Mouse (Mus musculus): ENCODE data around the gene Ptpn21. TPM values are rescaled to one million over a fixed set of nuclear protein-coding genes. Genes with fewer than 3 reads are reported as not detected.

Ptpn21 gene
- 4.2 and 4.7 TPM in 2 replicates for polyA plus RNA-seq (2014; fragmentation: Nextera tagmentation; extraction: Ambion mirVana)

- no peaks in the 10 kb centered on the region for H3K9me3 ChIP-seq (ENCODE audit: control insufficient read depth, low read length)
- H3K27ac ChIP-seq (ENCODE audit: low read depth, low read length): no peak within 1 kb of the TSS
- WGBS: under 1% methylated on average over 74 of the region's 75 CpGs
- peak within 1 kb of the TSS; percentile 76 for H3K9ac ChIP-seq (replicated peaks; ENCODE audit: low read depth, low read length)
- peak within 1 kb of the TSS; percentile 59 for H3K4me3 ChIP-seq (ENCODE audit: low read depth, low read length)
- ATAC-seq (ENCODE audit: low read depth): peak; percentile 22; the same call in 1 of the 2 replicates
- H3K4me1 ChIP-seq (ENCODE audit: control insufficient read depth, insufficient read depth, low read length): peaks cover 21% of the 10 kb centered on the region
- peak within 1 kb of the TSS; percentile 99 for H3K4me2 ChIP-seq (ENCODE audit: low read depth, low read length)
- H3K36me3 ChIP-seq (ENCODE audit: control insufficient read depth, insufficient read depth, low read length): no peaks in the 10 kb centered on the region
- H3K27me3 ChIP-seq (ENCODE audit: control insufficient read depth, insufficient read depth, low read length): no peaks in the 10 kb centered on the region; the same call in 1 of the 2 replicates
These were observed at the start of gene Ptpn21 for GRCm38 (mm10) chr12:98736951-98737800. Gene Ptpn21, minus strand, starts transcription at chr12:98737405.

GRCm38 (mm10) chr12:98784251-98784650 lies 47.0 kb upstream of the Ptpn21 start:
- ATAC-seq (ENCODE audit: low read depth): no peak
- peaks cover 59% of the 10 kb centered on the region for H3K36me3 ChIP-seq (ENCODE audit: control insufficient read depth, insufficient read depth, low read length)
- 100% methylated on average over 1 of the region's 1 CpGs for WGBS

GRCm38 (mm10) chr12:98779148-98779547 lies 41.9 kb upstream of the Ptpn21 start:
- Histone ChIP-seq H3K27me3 (ENCODE audit: control insufficient read depth, insufficient read depth, low read length) (no peaks in the 10 kb centered on the region), H3K4me1 (ENCODE audit: control insufficient read depth, insufficient read depth, low read length) (no peaks in the 10 kb centered on the region), H3K36me3 (ENCODE audit: control insufficient read depth, insufficient read depth, low read length) (peaks cover 52% of the 10 kb centered on the region), H3K9ac (replicated peaks; ENCODE audit: low read depth, low read length) (no peak overlapping the region), H3K9me3 (ENCODE audit: control insufficient read depth, low read length) (no peaks in the 10 kb centered on the region), H3K27ac (ENCODE audit: low read depth, low read length) (no peak overlapping the region), H3K4me3 (ENCODE audit: low read depth, low read length) (no peak overlapping the region), H3K4me2 (ENCODE audit: low read depth, low read length) (no peak overlapping the region)
- no peak; the same call in 1 of the 2 replicates for ATAC-seq (ENCODE audit: low read depth)
- 86% methylated on average over 4 of the region's 4 CpGs for WGBS

More at GRCm38 (mm10) chr12:98784251-98784650, 47.0 kb upstream of the Ptpn21 start:
- H3K9ac ChIP-seq (replicated peaks; ENCODE audit: low read depth, low read length): no peak overlapping the region
- no peaks in the 10 kb centered on the region for H3K27me3 ChIP-seq (ENCODE audit: control insufficient read depth, insufficient read depth, low read length)
- no peak overlapping the region for H3K4me3 ChIP-seq (ENCODE audit: low read depth, low read length)
- H3K4me2 ChIP-seq (ENCODE audit: low read depth, low read length): no peak overlapping the region
- no peaks in the 10 kb centered on the region for H3K4me1 ChIP-seq (ENCODE audit: control insufficient read depth, insufficient read depth, low read length)
- no peaks in the 10 kb centered on the region for H3K9me3 ChIP-seq (ENCODE audit: control insufficient read depth, low read length)
- H3K27ac ChIP-seq (ENCODE audit: low read depth, low read length): no peak overlapping the region

GRCm38 (mm10) chr12:98777509-98777908 lies 40.3 kb upstream of the Ptpn21 start:
- ATAC-seq (ENCODE audit: low read depth): no peak
- Histone ChIP-seq H3K27ac (ENCODE audit: low read depth, low read length) (no peak overlapping the region), H3K9me3 (ENCODE audit: control insufficient read depth, low read length) (no peaks in the 10 kb centered on the region), H3K4me1 (ENCODE audit: control insufficient read depth, insufficient read depth, low read length) (no peaks in the 10 kb centered on the region), H3K27me3 (ENCODE audit: control insufficient read depth, insufficient read depth, low read length) (no peaks in the 10 kb centered on the region), H3K36me3 (ENCODE audit: control insufficient read depth, insufficient read depth, low read length) (peaks cover 51% of the 10 kb centered on the region), H3K4me2 (ENCODE audit: low read depth, low read length) (no peak overlapping the region), H3K4me3 (ENCODE audit: low read depth, low read length) (no peak overlapping the region), H3K9ac (replicated peaks; ENCODE audit: low read depth, low read length) (no peak overlapping the region)
- 84% methylated on average over 3 of the region's 3 CpGs for WGBS

- H3K9ac ChIP-seq (replicated peaks; ENCODE audit: low read depth, low read length): no peak overlapping the region
- WGBS: 98% methylated on average over 2 of the region's 2 CpGs
- no peaks in the 10 kb centered on the region for H3K27me3 ChIP-seq (ENCODE audit: control insufficient read depth, insufficient read depth, low read length)
- no peak for ATAC-seq (ENCODE audit: low read depth)
- no peaks in the 10 kb centered on the region for H3K9me3 ChIP-seq (ENCODE audit: control insufficient read depth, low read length)
- no peak overlapping the region for H3K27ac ChIP-seq (ENCODE audit: low read depth, low read length)
- H3K4me2 ChIP-seq (ENCODE audit: low read depth, low read length): no peak overlapping the region
- H3K4me1 ChIP-seq (ENCODE audit: control insufficient read depth, insufficient read depth, low read length): no peaks in the 10 kb centered on the region
- no peak overlapping the region for H3K4me3 ChIP-seq (ENCODE audit: low read depth, low read length)
- peaks cover 51% of the 10 kb centered on the region for H3K36me3 ChIP-seq (ENCODE audit: control insufficient read depth, insufficient read depth, low read length)
These were observed 29.0 kb upstream of the Ptpn21 start for GRCm38 (mm10) chr12:98766241-98766640.

- H3K9me3 ChIP-seq (ENCODE audit: control insufficient read depth, low read length): no peaks in the 10 kb centered on the region
- ATAC-seq (ENCODE audit: low read depth): no peak
- WGBS: 95% methylated on average over 6 of the region's 6 CpGs
These were observed 22.5 kb upstream of the Ptpn21 start for GRCm38 (mm10) chr12:98759700-98760099.

GRCm38 (mm10) chr12:98757636-98758035 lies 20.4 kb upstream of the Ptpn21 start:
- H3K4me1 ChIP-seq (ENCODE audit: control insufficient read depth, insufficient read depth, low read length): no peaks in the 10 kb centered on the region
- H3K36me3 ChIP-seq (ENCODE audit: control insufficient read depth, insufficient read depth, low read length): peaks cover 41% of the 10 kb centered on the region
- ATAC-seq (ENCODE audit: low read depth): no peak
- no peaks in the 10 kb centered on the region for H3K27me3 ChIP-seq (ENCODE audit: control insufficient read depth, insufficient read depth, low read length)
- no peak overlapping the region for H3K4me2 ChIP-seq (ENCODE audit: low read depth, low read length)
- H3K27ac ChIP-seq (ENCODE audit: low read depth, low read length): no peak overlapping the region
- WGBS: 90% methylated on average over 6 of the region's 6 CpGs
- H3K9ac ChIP-seq (replicated peaks; ENCODE audit: low read depth, low read length): no peak overlapping the region
- no peaks in the 10 kb centered on the region for H3K9me3 ChIP-seq (ENCODE audit: control insufficient read depth, low read length)
- no peak overlapping the region for H3K4me3 ChIP-seq (ENCODE audit: low read depth, low read length)

More at GRCm38 (mm10) chr12:98759700-98760099, 22.5 kb upstream of the Ptpn21 start:
- H3K9ac ChIP-seq (replicated peaks; ENCODE audit: low read depth, low read length): no peak overlapping the region
- H3K27ac ChIP-seq (ENCODE audit: low read depth, low read length): no peak overlapping the region
- H3K27me3 ChIP-seq (ENCODE audit: control insufficient read depth, insufficient read depth, low read length): no peaks in the 10 kb centered on the region
- peaks cover 55% of the 10 kb centered on the region for H3K36me3 ChIP-seq (ENCODE audit: control insufficient read depth, insufficient read depth, low read length)
- H3K4me1 ChIP-seq (ENCODE audit: control insufficient read depth, insufficient read depth, low read length): no peaks in the 10 kb centered on the region
- no peak overlapping the region for H3K4me3 ChIP-seq (ENCODE audit: low read depth, low read length)
- H3K4me2 ChIP-seq (ENCODE audit: low read depth, low read length): no peak overlapping the region

GRCm38 (mm10) chr12:98747380-98747753 lies 10.2 kb upstream of the Ptpn21 start:
- Histone ChIP-seq H3K9me3 (ENCODE audit: control insufficient read depth, low read length) (no peaks in the 10 kb centered on the region), H3K27me3 (ENCODE audit: control insufficient read depth, insufficient read depth, low read length) (no peaks in the 10 kb centered on the region), H3K9ac (replicated peaks; ENCODE audit: low read depth, low read length) (peak overlapping the region; percentile 95), H3K4me1 (ENCODE audit: control insufficient read depth, insufficient read depth, low read length) (peaks cover 24% of the 10 kb centered on the region), H3K4me2 (ENCODE audit: low read depth, low read length) (peak overlapping the region; percentile 81), H3K4me3 (ENCODE audit: low read depth, low read length) (peak overlapping the region; percentile 95), H3K36me3 (ENCODE audit: control insufficient read depth, insufficient read depth, low read length) (no peaks in the 10 kb centered on the region), H3K27ac (ENCODE audit: low read depth, low read length) (peak overlapping the region; percentile 93)
- ATAC-seq (ENCODE audit: low read depth): peak; percentile 49; the same call in 1 of the 2 replicates
- 2% methylated on average over 11 of the region's 14 CpGs for WGBS

GRCm38 (mm10) chr12:98746746-98747379 lies 9.7 kb upstream of the Ptpn21 start, which contains the start of gene Zc3h14:
Gene Zc3h14, plus strand, starts transcription at chr12:98746964.
- H3K4me2 ChIP-seq (ENCODE audit: low read depth, low read length): peak within 1 kb of the TSS; percentile 81
- H3K9me3 ChIP-seq (ENCODE audit: control insufficient read depth, low read length): no peaks in the 10 kb centered on the region
- WGBS: under 1% methylated on average over 58 of the region's 87 CpGs
- peak within 1 kb of the TSS; percentile 93 for H3K27ac ChIP-seq (ENCODE audit: low read depth, low read length)
- H3K9ac ChIP-seq (replicated peaks; ENCODE audit: low read depth, low read length): peak within 1 kb of the TSS; percentile 95
- no peaks in the 10 kb centered on the region for H3K36me3 ChIP-seq (ENCODE audit: control insufficient read depth, insufficient read depth, low read length)
- H3K4me1 ChIP-seq (ENCODE audit: control insufficient read depth, insufficient read depth, low read length): peaks cover 24% of the 10 kb centered on the region
- H3K27me3 ChIP-seq (ENCODE audit: control insufficient read depth, insufficient read depth, low read length): no peaks in the 10 kb centered on the region
- peak; percentile 92 for ATAC-seq (ENCODE audit: low read depth)
- H3K4me3 ChIP-seq (ENCODE audit: low read depth, low read length): peak within 1 kb of the TSS; percentile 95

Measured in neural tube, embryonic 14.5 days (tissue).